Mouse (Mus musculus): ENCODE data around the gene Slc25a28. TPM values are rescaled to one million over a fixed set of nuclear protein-coding genes. Genes with fewer than 3 reads are reported as not detected.

Slc25a28 gene
- total RNA-seq, 2 experiments from 2014 or later = 21.2 to 28.7 TPM

DNA sequence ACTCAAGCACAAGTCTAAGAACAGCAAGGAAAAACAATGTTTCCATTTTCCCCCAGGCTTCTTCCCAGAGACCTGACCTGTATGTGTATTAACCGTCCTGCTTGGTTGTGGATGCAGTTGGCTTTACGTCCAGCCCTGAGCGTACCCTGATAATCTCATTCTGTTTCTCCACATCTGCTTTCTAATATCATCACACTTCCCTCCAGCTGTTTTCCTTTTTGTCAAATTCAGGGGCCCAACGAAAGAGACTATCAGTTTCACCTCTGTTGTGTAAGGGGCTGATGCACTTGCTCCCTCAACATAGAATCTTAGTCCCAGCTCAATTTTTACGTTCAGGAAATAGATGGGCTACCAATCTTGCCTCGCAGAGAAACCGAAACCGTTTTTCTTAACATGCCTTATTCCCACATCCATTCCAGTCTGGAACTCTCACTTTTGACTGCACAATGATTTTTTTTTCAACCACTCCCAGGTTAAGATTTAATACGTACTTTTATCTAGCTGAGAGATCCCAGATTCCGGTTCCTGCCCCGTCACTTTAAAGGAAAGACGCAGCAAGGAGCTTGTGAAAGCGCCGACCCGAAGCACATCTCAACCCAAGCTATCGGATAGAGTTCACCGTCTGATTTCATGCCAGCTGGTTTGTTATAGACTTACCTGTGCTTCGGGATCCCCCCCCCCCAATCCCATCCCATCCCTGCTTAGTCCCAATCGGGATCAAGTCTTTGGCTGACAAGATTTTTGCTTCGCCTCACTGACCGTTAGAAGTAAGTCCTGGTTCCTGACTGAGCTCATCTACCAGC, 967 bp downstream of the Slc25a28 start:
- intact Hi-C loops (cut with DNase I) = no loop called here
- no peak for TF ChIP-seq CTCF (IDR thresholded peaks at IDR 0.05)
- peak overlapping the region; percentile 91 for H3K4me3 ChIP-seq
- H3K27ac ChIP-seq = peak overlapping the region; percentile 99
- no peak for DNase-seq

DNA sequence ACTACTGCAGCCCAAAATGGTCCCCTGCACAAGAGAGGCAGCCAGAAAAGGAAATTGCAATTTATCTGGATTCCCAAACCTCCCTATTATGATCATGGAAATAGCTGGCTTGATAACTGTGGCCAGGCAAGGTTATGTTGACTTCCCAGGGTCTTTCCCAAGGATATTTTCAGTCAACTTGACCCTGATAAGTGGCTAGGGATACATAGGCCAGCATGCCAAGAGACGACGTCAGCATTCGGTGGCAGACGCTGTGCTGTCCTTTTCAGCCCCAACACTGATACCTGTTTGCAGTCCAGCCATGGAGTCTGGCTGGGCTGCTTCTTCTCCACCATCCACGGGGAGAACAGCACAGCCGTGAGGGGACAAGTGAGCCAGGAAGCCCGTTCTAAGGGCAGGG, 3.6 kb downstream of the Slc25a28 start:
- peak overlapping the region; percentile 0; the same call in 1 of the 2 replicates for H3K4me3 ChIP-seq
- H3K27ac ChIP-seq = peak overlapping the region; percentile 71
- TF ChIP-seq CTCF (IDR thresholded peaks at IDR 0.05) = no peak
- peak; percentile 44 for DNase-seq
- intact Hi-C loops (cut with DNase I) = no loop called here

DNA sequence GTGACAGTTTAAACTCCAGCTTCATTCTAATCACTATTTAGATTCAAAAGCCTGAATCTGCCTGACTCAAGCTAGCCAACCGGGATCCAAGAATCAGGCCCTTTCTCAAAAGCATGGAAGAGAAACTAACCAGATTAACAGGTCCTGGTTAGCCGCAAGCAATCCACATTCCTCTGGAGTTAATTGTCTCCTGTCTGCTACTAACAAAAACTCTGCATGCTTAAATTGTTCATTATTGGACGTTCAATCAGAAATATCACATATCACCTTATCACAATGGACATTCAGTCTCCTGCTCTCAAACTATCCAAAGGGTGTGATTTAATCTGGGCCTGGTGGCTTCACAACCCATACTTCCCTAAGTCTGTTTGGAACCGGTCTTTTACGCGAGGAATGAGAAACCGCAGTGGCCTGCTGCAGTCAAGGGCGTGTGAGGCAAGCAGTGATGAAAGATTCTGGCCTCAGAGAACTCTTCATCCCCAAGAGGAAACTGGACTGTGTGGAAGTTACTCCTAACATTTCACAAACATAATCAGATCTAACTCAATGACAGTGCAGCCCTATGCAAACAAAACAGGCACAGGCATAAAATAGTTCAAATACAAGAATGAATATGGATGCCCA, 5.4 kb downstream of the Slc25a28 start:
- Histone ChIP-seq H3K27ac (peak overlapping the region; percentile 71), H3K4me3 (no peak overlapping the region)
- DNase-seq = peak; percentile 47
- intact Hi-C loops (cut with DNase I) = loop anchor here (5.0 kb wide), 1 partner anchor 137 kb away; no protein-coding TSS in a partner anchor
- no peak for TF ChIP-seq CTCF (IDR thresholded peaks at IDR 0.05)

DNA sequence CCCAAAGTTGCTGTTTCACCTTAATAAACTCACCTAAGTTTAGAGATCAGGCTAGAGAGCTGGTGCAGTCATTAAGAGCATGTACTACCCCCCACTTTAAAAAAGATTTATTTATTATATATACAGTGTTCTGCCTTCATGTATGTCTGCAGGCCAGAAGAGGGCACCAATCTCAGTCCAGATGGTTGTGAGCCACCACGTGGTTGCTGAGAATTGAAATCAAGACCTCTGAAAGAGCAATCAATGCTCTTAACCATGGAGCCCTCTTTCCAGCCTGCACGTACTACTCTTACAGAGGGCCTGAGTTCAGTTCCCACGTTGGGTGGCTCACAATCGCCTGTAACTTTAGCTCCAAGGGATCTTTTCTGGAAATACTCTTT, 7.3 kb downstream of the Slc25a28 start:
- intact Hi-C loops (cut with DNase I) = loop anchor here (5.0 kb wide), 1 partner anchor 135 kb away; no protein-coding TSS in a partner anchor
- peak; percentile 28; the same call in 1 of the 2 replicates for TF ChIP-seq CTCF (IDR thresholded peaks at IDR 0.05)
- Histone ChIP-seq H3K27ac (peak overlapping the region; percentile 8; the same call in 1 of the 2 replicates), H3K4me3 (no peak overlapping the region)
- no peak for DNase-seq

DNA sequence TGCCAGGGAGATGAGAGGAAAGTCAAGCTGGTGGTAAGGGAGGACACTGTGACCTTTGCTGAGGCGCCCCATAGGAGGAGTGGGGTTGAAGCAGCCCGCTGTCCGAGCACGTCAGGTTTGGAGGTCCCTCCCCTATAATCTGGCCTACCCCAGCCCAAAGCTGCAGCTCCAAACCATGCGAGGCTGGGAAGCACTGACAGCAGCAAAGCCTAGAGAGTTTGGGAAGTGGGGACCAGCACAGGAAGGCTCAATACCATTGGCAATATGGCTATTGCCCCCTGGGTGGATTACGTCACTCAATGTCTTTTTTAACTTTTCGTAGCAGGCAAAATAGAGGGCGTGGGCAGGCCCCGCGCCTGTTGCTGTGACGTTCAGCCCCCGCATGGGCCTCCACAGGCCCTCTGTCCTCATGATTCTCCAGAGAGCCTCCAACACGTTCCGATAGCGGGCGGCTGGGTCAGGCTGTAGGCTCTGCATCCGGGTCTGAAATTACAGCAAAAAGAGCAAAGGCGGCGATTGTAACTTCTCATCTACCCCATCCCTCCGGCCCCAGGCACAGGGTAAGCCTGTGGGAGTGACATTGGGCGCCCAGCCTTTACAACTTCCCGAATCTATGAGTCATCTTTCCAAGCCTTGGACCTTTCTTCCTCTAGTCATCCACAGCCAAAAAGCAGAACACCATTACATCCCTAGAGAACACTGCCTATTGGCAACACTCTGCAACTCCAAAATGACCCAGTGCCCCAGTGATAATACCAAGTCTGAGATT, 7.8 kb downstream of the Slc25a28 start:
- Histone ChIP-seq H3K27ac (peak overlapping the region; percentile 66), H3K4me3 (no peak overlapping the region)
- peak; percentile 61 for DNase-seq
- TF ChIP-seq CTCF (IDR thresholded peaks at IDR 0.05) = no peak
- intact Hi-C loops (cut with DNase I) = loop anchor here (5.0 kb wide), 1 partner anchor 135 kb away; no protein-coding TSS in a partner anchor

DNA sequence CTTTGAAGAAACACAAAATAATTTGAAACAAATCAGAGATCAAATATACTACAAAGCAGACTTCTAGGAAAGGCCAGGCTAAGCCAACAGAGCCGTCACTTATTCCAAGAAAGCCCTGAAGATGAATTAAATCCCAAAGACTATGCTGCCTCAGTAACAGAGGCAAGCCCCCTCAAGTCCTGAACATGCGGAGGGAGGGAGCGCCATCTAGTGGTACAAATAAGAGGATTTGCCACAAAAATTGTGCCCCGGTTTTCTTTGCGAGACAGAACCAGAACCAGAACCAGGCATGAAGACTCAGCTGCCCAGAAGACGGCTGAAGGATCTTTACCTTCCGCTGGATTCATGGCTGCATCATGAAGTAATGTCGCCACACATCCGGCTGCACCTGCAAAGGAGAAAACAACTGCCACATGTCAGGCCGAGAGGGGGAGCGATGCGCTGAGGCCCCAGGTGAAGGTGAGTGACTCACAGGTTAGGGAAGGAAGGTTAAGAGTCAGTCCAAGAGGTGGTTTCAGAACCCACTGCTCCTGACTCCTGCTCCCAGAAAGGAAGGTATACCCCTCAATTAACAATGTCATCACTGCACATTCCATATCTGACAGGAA, 9.1 kb downstream of the Slc25a28 start:
- intact Hi-C loops (cut with DNase I) = loop anchor here (1.0 to 5.0 kb wide), 2 partner anchors 34 to 133 kb away; no protein-coding TSS in a partner anchor
- Histone ChIP-seq H3K4me3 (no peak overlapping the region), H3K27ac (no peak overlapping the region)
- no peak for DNase-seq
- peak; percentile 90 for TF ChIP-seq CTCF (IDR thresholded peaks at IDR 0.05)

DNA sequence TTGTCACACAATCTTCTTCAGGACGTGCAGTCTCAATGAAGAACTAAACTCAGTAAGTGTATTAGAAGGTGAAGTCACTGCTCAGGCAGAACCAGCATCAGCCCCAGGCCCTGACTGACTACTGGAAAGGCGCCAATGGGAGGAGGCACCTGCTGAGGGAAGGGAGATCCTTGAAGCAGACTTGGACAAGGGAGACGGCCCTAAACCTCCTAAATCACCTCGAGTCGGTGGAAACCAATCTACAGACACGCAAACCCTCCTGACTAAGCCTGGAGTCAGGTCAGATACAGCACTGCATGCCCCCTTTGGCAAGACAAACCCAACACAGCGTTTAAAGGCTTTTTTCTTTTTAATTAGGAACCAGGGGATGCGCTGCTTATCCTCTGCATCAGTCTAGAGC, 11.2 kb downstream of the Slc25a28 start:
- no peak for TF ChIP-seq CTCF (IDR thresholded peaks at IDR 0.05)
- intact Hi-C loops (cut with DNase I) = no loop called here
- DNase-seq = peak; percentile 46
- H3K27ac ChIP-seq = peak overlapping the region; percentile 66
- H3K4me3 ChIP-seq = no peak overlapping the region

DNA sequence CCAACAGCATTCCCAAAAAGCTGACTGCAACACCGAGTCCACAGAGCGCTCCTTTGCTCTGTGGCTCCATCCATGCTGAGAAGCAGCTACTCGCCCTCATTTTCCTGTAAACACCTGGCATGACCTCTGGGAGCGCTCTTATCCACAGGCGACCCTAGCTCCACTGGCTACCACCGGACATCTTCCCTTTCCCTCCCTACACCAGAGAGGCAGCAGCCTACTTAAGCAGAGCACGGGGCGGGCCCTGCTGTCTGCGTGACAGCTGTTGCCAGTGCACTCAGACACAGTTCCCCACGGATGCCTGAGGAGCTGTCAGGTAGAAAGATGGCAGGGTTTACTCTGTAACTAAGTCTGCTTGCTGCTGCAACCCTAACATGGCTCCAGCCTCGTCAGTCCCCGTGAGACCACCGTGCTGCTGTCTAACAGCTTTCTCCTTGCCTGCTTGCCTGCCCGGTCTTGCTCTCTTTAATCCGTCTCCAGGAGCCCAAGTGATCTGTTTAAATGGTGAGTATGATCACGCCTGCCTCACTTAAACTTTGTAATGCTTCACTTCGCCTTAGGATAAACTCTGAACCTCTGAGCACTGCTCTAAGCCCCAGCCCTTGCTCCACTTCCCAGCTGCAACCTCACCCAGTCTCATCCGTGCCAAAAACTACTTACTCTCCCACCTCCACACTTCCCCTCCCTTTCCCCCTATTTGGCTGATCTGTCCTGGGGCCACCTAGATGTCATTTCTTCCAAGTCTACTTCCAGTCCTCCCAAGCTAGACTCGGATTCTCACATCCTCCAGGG, 12.3 kb downstream of the Slc25a28 start:
- peak; percentile 47 for DNase-seq
- peak overlapping the region; percentile 66; the same call in 1 of the 2 replicates for H3K27ac ChIP-seq
- intact Hi-C loops (cut with DNase I) = no loop called here
- TF ChIP-seq CTCF (IDR thresholded peaks at IDR 0.05) = peak; percentile 28
- no peak overlapping the region; the same call in 1 of the 2 replicates for H3K4me3 ChIP-seq

DNA sequence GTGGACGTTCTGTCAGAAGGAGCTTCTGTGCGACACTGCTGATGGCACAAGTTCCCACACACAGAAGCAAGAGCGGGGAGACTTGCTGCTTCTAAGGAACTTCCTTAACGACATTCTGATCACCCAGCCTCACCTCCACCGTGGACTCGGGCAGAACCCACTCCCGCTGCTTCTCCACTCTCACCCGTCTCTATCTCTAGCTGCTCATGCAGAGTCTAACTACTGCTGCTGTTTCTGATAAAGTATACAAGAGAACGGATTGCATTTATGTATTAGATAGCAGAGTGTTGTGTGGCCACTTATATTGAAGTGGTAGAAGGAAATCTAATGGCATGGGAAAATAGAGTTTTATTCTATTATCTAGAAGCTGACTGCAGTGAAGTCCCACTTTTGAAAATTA, 13.9 kb downstream of the Slc25a28 start:
- H3K27ac ChIP-seq = no peak overlapping the region
- intact Hi-C loops (cut with DNase I) = no loop called here
- no peak for DNase-seq
- H3K4me3 ChIP-seq = no peak overlapping the region
- no peak for TF ChIP-seq CTCF (IDR thresholded peaks at IDR 0.05)

DNA sequence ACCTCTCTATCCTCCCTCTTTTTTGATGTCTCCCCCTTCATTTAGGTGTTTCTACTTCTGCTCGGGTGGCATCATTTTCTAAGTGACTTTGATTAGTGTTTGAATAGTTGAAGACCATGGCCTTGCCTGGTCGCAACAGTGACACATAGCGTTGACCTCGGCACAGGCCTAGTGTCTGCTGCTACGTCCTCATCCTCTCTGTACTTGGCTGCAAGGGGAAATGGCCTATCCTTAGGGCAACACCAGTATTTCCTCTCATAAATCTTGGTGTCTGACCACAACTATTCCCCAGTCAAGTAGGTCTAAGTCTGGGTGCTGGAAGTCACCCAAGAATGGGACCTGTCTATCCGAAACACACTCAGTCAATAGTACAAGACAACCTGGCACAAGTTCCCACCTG, 15.0 kb downstream of the Slc25a28 start:
- no peak overlapping the region for H3K27ac ChIP-seq
- no peak for TF ChIP-seq CTCF (IDR thresholded peaks at IDR 0.05)
- intact Hi-C loops (cut with DNase I) = loop anchor here (5.0 to 10.0 kb wide), 2 partner anchors 85 to 162 kb away; no protein-coding TSS in a partner anchor
- no peak for DNase-seq
- H3K4me3 ChIP-seq = no peak overlapping the region

DNA sequence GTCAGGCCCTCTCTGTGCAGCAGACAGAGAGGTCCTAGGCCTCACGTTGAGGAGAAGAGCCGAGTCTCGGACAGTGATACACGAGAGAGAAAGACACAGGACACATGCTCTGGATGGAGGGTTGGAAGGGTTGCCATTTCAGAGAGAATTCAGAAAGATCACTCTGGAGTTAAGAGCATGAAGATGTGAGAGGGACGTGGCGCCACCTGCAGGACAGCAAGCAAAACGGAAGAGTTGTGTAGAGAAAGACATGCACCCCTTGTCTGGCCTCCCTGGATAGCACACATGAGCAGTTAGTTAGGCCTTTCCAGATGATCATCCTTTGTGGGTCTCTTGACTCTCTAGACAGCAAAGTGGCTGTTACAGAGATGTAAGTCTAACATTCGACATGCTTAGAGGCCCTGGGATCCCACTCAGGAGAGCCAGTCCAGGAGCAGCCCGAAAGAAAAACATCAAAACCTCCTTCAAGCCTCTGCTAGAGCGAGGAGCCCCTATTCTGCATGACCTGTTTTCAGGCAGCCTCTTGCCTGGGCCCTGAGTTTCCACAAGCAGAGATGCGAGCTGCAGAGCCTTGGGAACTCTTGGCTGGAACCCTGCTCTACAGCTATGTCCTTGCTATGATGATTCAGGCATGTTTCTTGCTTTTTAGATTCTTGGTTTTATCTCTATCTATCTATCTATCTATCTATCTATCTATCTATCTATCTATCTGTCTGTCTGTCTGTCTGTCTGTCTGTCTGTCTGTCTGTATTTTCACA, 18.8 kb downstream of the Slc25a28 start:
- DNase-seq = peak; percentile 79
- no peak overlapping the region for H3K4me3 ChIP-seq

More for the DNA sequence above, 18.8 kb downstream of the Slc25a28 start:
- intact Hi-C loops (cut with DNase I) = loop anchor here (2.0 to 10.0 kb wide), 3 partner anchors 25 to 159 kb away; no protein-coding TSS in a partner anchor
- TF ChIP-seq CTCF (IDR thresholded peaks at IDR 0.05) = peak; percentile 81
- no peak overlapping the region for H3K27ac ChIP-seq
